Mouse (Mus musculus): Measurements from ENCODE around the gene Cdc42ep4. TPM values are rescaled to one million over a fixed set of nuclear protein-coding genes. Genes with fewer than 3 reads are reported as not detected.
A peak's percentile ranks its signal among the peaks of the same experiment; 100 is the strongest.

Gene Cdc42ep4
- polyA plus RNA-seq, 1 experiment from 2014 or later, result 89.8 TPM

DNA sequence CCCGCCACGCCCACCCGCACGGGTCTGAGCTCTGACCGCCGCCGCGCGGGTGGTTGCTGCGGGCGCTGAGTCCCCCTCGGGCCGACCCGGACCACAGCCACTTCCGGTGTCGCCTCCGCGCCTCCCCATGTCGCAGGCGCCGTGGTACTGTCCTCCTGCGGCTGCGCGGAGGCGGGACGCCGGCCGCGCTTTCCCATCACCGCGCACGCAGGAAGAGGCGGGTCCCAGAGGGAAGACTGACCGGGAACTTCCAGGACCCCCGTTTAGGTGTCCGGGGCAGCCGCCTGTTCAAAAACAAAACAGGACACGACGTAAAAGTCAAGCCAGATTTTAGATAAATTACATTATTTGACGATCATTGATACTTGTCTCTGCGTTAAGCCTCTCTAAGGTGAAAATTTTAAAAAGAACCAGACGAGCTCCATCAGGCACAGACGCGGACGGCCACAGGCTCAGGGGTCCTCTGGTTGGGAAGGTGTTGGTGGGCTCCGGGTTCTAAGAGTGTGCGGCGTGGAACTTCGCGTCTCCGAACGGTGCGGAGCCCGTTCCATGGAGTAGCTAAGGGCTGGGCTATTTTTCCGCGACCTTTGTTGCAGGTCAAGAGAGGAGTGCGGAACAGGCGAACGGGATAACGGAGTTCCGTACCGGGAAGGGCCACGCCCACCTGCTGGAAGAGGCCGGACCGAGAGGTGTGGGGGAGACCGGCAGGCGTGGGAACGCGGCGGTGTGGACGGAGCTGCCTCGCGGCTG is 67.5 kb downstream of the Cdc42ep4 start, which contains the start of the genes Fam104a and D11Wsu47e:
Fam104a (minus strand) TSS at position 199 of the 750 bp plus-strand sequence.
D11Wsu47e (plus strand) TSS at position 456 of the 750 bp plus-strand sequence.
- H3K27ac ChIP-seq, result peak within 1 kb of the TSS; percentile 95
- peak within 1 kb of the TSS; percentile 94 for H3K4me2 ChIP-seq
- H3K36me3 ChIP-seq (ENCODE audit: poor library complexity, severe bottlenecking), result peaks cover 17% of the 10 kb centered on the region
- H3K4me1 ChIP-seq, result peaks cover 48% of the 10 kb centered on the region
- peak; percentile 96 for ATAC-seq
- WGBS, result under 1% methylated on average over 58 of the region's 73 CpGs
- H3K9me3 ChIP-seq (replicated peaks), result no peaks in the 10 kb centered on the region
- H3K27me3 ChIP-seq, result no peaks in the 10 kb centered on the region
- H3K9ac ChIP-seq, result peak within 1 kb of the TSS; percentile 91
- H3K4me3 ChIP-seq, result peak within 1 kb of the TSS; percentile 93

DNA sequence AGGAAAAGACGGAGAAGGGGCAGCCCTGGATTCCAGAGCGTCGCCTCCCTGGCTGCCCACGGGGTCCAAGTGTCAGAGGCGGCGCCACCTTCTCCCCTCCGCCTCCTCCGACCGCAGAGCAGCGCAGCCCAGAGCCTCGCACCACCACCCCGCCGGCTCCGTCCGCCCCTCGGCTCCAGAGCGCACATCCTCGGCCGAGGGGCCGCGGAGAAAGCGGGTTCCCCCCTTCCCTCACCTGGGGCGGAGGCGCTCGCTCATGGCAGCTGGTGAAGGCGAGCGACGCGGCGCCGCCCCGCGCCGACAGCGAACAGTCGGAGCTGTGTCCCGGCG is 68.1 kb downstream of the Cdc42ep4 start:
- Histone ChIP-seq H3K36me3 (ENCODE audit: poor library complexity, severe bottlenecking) (peaks cover 11% of the 10 kb centered on the region), H3K4me3 (peak overlapping the region; percentile 93), H3K9me3 (replicated peaks) (no peaks in the 10 kb centered on the region), H3K4me2 (peak overlapping the region; percentile 94), H3K4me1 (peaks cover 48% of the 10 kb centered on the region), H3K27ac (peak overlapping the region; percentile 95), H3K9ac (peak overlapping the region; percentile 91), H3K27me3 (no peaks in the 10 kb centered on the region)
- ATAC-seq, result no peak; the same call in 1 of the 2 replicates
- WGBS, result 2% methylated on average over 20 of the region's 38 CpGs

DNA sequence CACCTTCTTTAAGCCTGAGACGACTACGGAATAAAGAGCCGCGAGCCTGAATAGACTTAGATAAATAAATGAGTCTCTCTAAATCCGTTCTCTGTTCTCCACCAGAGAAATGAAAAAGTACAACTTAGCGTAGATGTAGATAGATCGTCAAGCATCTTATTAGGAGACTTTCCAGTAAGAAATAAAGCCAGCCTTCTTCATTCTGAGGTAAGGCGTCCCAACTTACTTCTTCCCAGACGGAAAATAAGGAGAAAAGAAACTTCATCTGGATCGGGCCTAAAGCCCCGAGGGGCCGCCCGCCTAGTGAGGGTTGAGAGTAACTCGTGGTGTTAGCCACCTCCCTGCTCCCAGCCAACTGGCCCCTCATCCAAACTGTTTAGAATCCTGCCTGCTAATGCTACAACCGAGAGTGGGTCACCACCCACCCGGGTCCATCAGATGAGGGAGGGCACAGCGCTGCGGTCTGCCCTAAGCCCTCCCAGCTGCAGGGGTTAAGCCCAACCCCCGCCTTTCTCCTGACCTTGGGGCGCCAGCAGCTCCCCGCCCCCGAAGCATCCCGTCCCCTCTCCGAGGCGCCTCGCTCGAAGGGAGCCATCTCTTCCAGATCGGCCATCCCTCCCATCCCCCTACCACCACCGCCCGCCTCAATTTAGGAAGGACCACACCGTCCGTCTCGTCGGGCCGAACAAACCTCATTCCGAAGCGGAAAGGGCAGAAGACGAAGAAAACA is 68.6 kb downstream of the Cdc42ep4 start:
- H3K4me1 ChIP-seq, result peaks cover 51% of the 10 kb centered on the region
- H3K9me3 ChIP-seq (replicated peaks), result no peaks in the 10 kb centered on the region
- H3K9ac ChIP-seq, result peak overlapping the region; percentile 91
- H3K27ac ChIP-seq, result peak overlapping the region; percentile 95
- ATAC-seq, result peak; percentile 8
- peak overlapping the region; percentile 94 for H3K4me2 ChIP-seq
- H3K4me3 ChIP-seq, result peak overlapping the region; percentile 93
- 2% methylated on average over 37 of the region's 38 CpGs for WGBS
- H3K27me3 ChIP-seq, result no peaks in the 10 kb centered on the region
- peaks cover 6% of the 10 kb centered on the region for H3K36me3 ChIP-seq (ENCODE audit: poor library complexity, severe bottlenecking)

DNA sequence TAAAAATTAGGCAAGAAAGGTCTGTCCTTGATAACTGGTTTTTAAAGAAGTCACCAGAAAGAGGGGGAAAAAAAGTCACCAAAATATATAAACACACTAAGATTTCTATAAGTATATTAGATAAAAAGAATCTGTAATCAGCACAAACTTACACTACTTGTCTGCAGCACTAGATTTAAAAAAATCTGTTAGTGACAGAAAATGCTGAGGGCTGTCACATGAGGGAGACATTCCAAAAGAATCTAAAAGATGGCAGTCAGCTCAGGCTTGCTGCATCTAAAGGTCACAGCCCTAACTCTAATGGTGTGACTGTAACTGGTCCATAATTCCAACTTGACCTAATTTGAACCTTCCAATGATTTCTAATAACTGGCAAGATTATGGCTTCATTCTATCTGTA is 69.7 kb downstream of the Cdc42ep4 start:
- H3K36me3 ChIP-seq (ENCODE audit: poor library complexity, severe bottlenecking), result peaks cover 3% of the 10 kb centered on the region; the same call in 1 of the 2 replicates
- no peak overlapping the region for H3K9ac ChIP-seq
- H3K27me3 ChIP-seq, result no peaks in the 10 kb centered on the region
- H3K9me3 ChIP-seq (replicated peaks), result no peaks in the 10 kb centered on the region
- peak overlapping the region; percentile 24; the same call in 1 of the 2 replicates for H3K4me2 ChIP-seq
- H3K4me3 ChIP-seq, result no peak overlapping the region; the same call in 1 of the 2 replicates
- no peak for ATAC-seq
- no peak overlapping the region for H3K27ac ChIP-seq
- peaks cover 53% of the 10 kb centered on the region for H3K4me1 ChIP-seq

DNA sequence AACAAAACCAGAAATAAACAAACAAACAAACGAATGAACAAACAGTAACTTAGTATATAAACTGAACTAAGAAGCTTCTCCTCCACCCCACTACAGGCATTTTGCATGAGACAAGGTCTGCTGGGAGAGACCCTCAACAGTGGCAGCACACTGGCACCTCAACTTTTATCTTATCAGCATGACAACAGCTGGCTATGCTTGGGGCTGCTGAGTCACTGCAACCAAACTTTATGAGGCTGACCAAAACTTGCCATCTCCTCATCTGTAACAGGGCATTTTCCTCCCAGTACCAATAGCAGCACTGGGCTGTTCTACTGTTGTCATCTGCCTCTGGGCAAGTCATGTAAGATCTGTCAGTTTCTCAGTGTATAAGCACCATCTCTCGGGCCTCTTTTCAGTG is 70.7 kb downstream of the Cdc42ep4 start:
- 89% methylated on average over 2 of the region's 2 CpGs for WGBS
- peaks cover 46% of the 10 kb centered on the region for H3K4me1 ChIP-seq
- no peaks in the 10 kb centered on the region for H3K9me3 ChIP-seq (replicated peaks)
- no peak overlapping the region for H3K4me2 ChIP-seq
- ATAC-seq, result no peak
- no peak overlapping the region for H3K4me3 ChIP-seq
- H3K36me3 ChIP-seq (ENCODE audit: poor library complexity, severe bottlenecking), result peaks cover 12% of the 10 kb centered on the region
- no peak overlapping the region for H3K9ac ChIP-seq
- H3K27ac ChIP-seq, result no peak overlapping the region
- H3K27me3 ChIP-seq, result no peaks in the 10 kb centered on the region

DNA sequence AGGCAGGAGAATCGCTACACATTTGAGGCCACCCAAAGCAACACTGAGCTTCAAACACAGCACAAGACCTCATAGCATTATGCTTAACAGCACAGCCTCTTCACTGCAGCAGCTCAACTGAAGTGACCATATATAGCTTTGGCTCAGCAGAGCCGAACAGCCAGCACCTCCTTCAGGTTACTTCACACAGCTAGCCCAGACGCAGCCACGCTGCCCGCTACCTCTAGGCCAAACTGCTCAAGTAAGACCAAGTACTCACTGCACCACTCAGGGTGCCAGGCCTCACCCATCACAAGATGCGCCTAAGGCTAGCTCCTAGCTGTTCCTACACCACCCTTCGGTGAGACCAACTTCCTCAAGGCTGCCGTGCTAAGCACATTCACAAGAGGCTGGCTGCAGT is 73.3 kb downstream of the Cdc42ep4 start:
- Histone ChIP-seq H3K4me1 (peaks cover 33% of the 10 kb centered on the region), H3K36me3 (ENCODE audit: poor library complexity, severe bottlenecking) (peaks cover 34% of the 10 kb centered on the region), H3K27me3 (no peaks in the 10 kb centered on the region), H3K9ac (no peak overlapping the region), H3K4me2 (no peak overlapping the region), H3K4me3 (no peak overlapping the region), H3K27ac (no peak overlapping the region), H3K9me3 (replicated peaks) (no peaks in the 10 kb centered on the region)
- 89% methylated on average over 8 of the region's 8 CpGs for WGBS
- no peak for ATAC-seq

DNA sequence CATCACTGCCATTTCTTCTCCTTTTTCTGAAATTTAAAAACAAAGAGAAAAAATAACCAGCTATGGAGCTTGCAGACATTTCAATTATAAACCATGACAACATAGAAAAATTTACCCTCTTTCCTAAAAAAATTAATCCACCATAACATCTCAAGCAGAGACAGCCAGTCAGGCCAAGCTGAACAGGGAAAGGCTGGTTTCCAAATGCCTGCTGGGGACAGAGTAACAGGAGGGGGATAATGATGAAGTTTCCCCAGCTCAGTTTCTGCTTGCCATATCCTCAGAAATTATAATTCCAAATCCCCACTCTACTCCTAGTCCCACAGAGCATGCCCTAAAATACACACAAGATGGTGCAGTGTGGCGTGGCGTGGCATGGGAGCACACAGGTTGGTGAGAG is 74.3 kb downstream of the Cdc42ep4 start:
- Histone ChIP-seq H3K4me2 (no peak overlapping the region), H3K9ac (no peak overlapping the region), H3K36me3 (ENCODE audit: poor library complexity, severe bottlenecking) (peaks cover 44% of the 10 kb centered on the region), H3K27me3 (no peaks in the 10 kb centered on the region), H3K9me3 (replicated peaks) (no peaks in the 10 kb centered on the region), H3K4me1 (peaks cover 25% of the 10 kb centered on the region), H3K4me3 (no peak overlapping the region), H3K27ac (no peak overlapping the region)
- WGBS, result 93% methylated on average over 2 of the region's 2 CpGs
- ATAC-seq, result no peak

Other genes starting within 250 kb of the Cdc42ep4 start
- 62.7 and 78.0 TPM in 2 replicates for gene Sstr2, start 132.5 kb downstream of the Cdc42ep4 start, polyA plus RNA-seq (2015; fragmentation: Nextera tagmentation; extraction: Ambion mirVana)
- 30.1 and 31.1 TPM in 2 replicates for gene Cog1, start 102.7 kb downstream of the Cdc42ep4 start, polyA plus RNA-seq (2015; fragmentation: Nextera tagmentation; extraction: Ambion mirVana)
- gene Slc39a11, start 101.8 kb downstream of the Cdc42ep4 start, polyA plus RNA-seq (2015; fragmentation: Nextera tagmentation; extraction: Ambion mirVana), result 27.7 and 29.0 TPM in 2 replicates
- 48.2 and 51.9 TPM in 2 replicates for gene Fam104a, start 67.7 kb downstream of the Cdc42ep4 start, polyA plus RNA-seq (2015; fragmentation: Nextera tagmentation; extraction: Ambion mirVana)
- gene D11Wsu47e, start 67.5 kb downstream of the Cdc42ep4 start, polyA plus RNA-seq (2015; fragmentation: Nextera tagmentation; extraction: Ambion mirVana), result 20.6 and 21.7 TPM in 2 replicates
- gene Cpsf4l, start 41.9 kb downstream of the Cdc42ep4 start, polyA plus RNA-seq (2015; fragmentation: Nextera tagmentation; extraction: Ambion mirVana), result 0.31 and 1.0 TPM in 2 replicates